Comparison of ENCODE assay signal across 8 mouse cellular contexts in genomic region chr4:114947395-114947794, GRCm38 (mm10). TPM values are rescaled to one million over a fixed set of nuclear protein-coding genes. Genes with fewer than 3 reads are reported as not detected.
A peak's percentile ranks its signal among the peaks of the same experiment; 100 is the strongest.
DNase-seq lines count a peak whose midpoint lies in the region; ATAC-seq and TF ChIP-seq lines count a peak whose summit lies in the region.

No protein-coding gene starts in this region.

- intact Hi-C loops in gastrocnemius, postnatal 36 days (cut with DNase I) = loop anchor here (1.0 kb wide), 1 partner anchor 30 kb away; no protein-coding TSS in a partner anchor

- no peak for TF ChIP-seq POLR2A in limb, embryonic 14.5 days (IDR thresholded peaks at IDR 0.05; ENCODE audit: borderline replicate concordance, extremely low read depth, insufficient read depth, insufficient read length)

- H3K9ac ChIP-seq in heart, embryonic 12.5 days = no peak overlapping the region
- no peak overlapping the region for H3K9ac ChIP-seq in kidney, embryonic 14.5 days (ENCODE audit: low read depth, low read length)
- no peak overlapping the region for H3K9ac ChIP-seq in limb, embryonic 14.5 days (ENCODE audit: low read depth, low read length, severe bottlenecking)

- ATAC-seq in heart, embryonic 12.5 days (ENCODE audit: insufficient number of reproducible peaks, low FRiP score) = no peak
- ATAC-seq in kidney, embryonic 14.5 days (ENCODE audit: low FRiP score, low TSS enrichment) = peak; percentile 77
- ATAC-seq in limb, embryonic 14.5 days (ENCODE audit: low FRiP score, low read depth) = peak; percentile 85; the same call in 1 of the 2 replicates
- peak; percentile 98 for ATAC-seq in monocyte, adult 5-6 weeks (replicated peaks; ENCODE audit: insufficient number of reproducible peaks, low FRiP score, low TSS enrichment, poor library complexity, severe bottlenecking)

- no peak overlapping the region for H3K27ac ChIP-seq in heart, embryonic 12.5 days (ENCODE audit: poor library complexity, severe bottlenecking)
- H3K27ac ChIP-seq in kidney, embryonic 14.5 days (ENCODE audit: low read depth, low read length) = no peak overlapping the region
- no peak overlapping the region for H3K27ac ChIP-seq in limb, embryonic 14.5 days (replicated peaks; ENCODE audit: low read depth, low read length)

- H3K27me3 ChIP-seq in heart, embryonic 12.5 days (replicated peaks) = peaks cover 45% of the 10 kb centered on the region
- H3K27me3 ChIP-seq in kidney, embryonic 14.5 days (ENCODE audit: control insufficient read depth, insufficient read depth, low read length) = peaks cover 8% of the 10 kb centered on the region; the same call in 1 of the 2 replicates
- peaks cover 38% of the 10 kb centered on the region; the same call in 1 of the 2 replicates for H3K27me3 ChIP-seq in limb, embryonic 14.5 days (ENCODE audit: control insufficient read depth, insufficient read depth, low read length)

- no peak overlapping the region for H3K4me2 ChIP-seq in heart, embryonic 12.5 days
- H3K4me2 ChIP-seq in kidney, embryonic 14.5 days (replicated peaks; ENCODE audit: low read depth, low read length) = no peak overlapping the region
- no peak overlapping the region for H3K4me2 ChIP-seq in limb, embryonic 14.5 days (replicated peaks; ENCODE audit: low read depth, low read length, severe bottlenecking)

- H3K36me3 ChIP-seq in heart, embryonic 12.5 days = no peaks in the 10 kb centered on the region
- no peaks in the 10 kb centered on the region for H3K36me3 ChIP-seq in kidney, embryonic 14.5 days (ENCODE audit: control insufficient read depth, insufficient read depth, low read length)
- no peaks in the 10 kb centered on the region for H3K36me3 ChIP-seq in limb, embryonic 14.5 days (ENCODE audit: control insufficient read depth, insufficient read depth, low read length)

- H3K4me3 ChIP-seq in heart, embryonic 12.5 days = no peak overlapping the region
- no peak overlapping the region for H3K4me3 ChIP-seq in kidney, embryonic 14.5 days (ENCODE audit: low read length)
- no peak overlapping the region for H3K4me3 ChIP-seq in limb, embryonic 14.5 days (replicated peaks; ENCODE audit: low read length)

- peak; percentile 91 for DNase-seq in heart, adult 11 months
- DNase-seq in embryo, embryonic 11.5 days (ENCODE audit: low read depth, low spot score) = peak; percentile 53
- peak; percentile 68 to 73 for DNase-seq in gastrocnemius, postnatal 36 days
- peak; percentile 73 for DNase-seq in limb, embryonic 14.5 days (ENCODE audit: low spot score)
- DNase-seq in spleen, postnatal 36 days (ENCODE audit: low spot score in 2 of 2) = peak; percentile 58 to 65

- no peaks in the 10 kb centered on the region for H3K9me3 ChIP-seq in heart, embryonic 12.5 days (replicated peaks)
- H3K9me3 ChIP-seq in kidney, embryonic 14.5 days (ENCODE audit: control insufficient read depth, low read length) = no peaks in the 10 kb centered on the region
- H3K9me3 ChIP-seq in limb, embryonic 14.5 days (ENCODE audit: control insufficient read depth, low read length) = no peaks in the 10 kb centered on the region

- H3K4me1 ChIP-seq in heart, embryonic 12.5 days (replicated peaks) = no peaks in the 10 kb centered on the region
- peaks cover 1% of the 10 kb centered on the region; the same call in 1 of the 2 replicates for H3K4me1 ChIP-seq in kidney, embryonic 14.5 days (ENCODE audit: control insufficient read depth, insufficient read depth, low read length)
- H3K4me1 ChIP-seq in limb, embryonic 14.5 days (ENCODE audit: control insufficient read depth, insufficient read depth, low read length) = peaks cover under 1% of the 10 kb centered on the region; the same call in 1 of the 2 replicates

- WGBS in heart, embryonic 12.5 days = 27% methylated on average over 6 of the region's 6 CpGs
- 27% methylated on average over 6 of the region's 6 CpGs for whole genome bisulfite sequencing in kidney, embryonic 14.5 days
- WGBS in limb, embryonic 14.5 days = 29% methylated on average over 6 of the region's 6 CpGs

RNA-seq across cellular contexts. Expression of gene Foxe3, which starts 21.6 kb away (rescaled TPM):
- not detected in 2 replicates for polyA plus RNA-seq in heart, embryonic 12.5 days (2016; fragmentation: Nextera tagmentation; extraction: Ambion mirVana)
- total RNA-seq in gastrocnemius, postnatal 36 days (2021) = not detected
- polyA plus RNA-seq in kidney, embryonic 14.5 days (2014; fragmentation: Nextera tagmentation; extraction: Ambion mirVana) = not detected in 2 replicates
- not detected in 2 replicates for polyA plus RNA-seq in limb, embryonic 14.5 days (2012; rRNA removed)
- polyA plus RNA-seq in limb, embryonic 14.5 days (2014; fragmentation: Nextera tagmentation; extraction: Ambion mirVana) = not detected in 2 replicates
- not detected in 3 replicates for total RNA-seq in monocyte, adult 5-6 weeks (2017)

RNA-seq across cellular contexts. Expression of gene Foxd2, which starts 38.7 kb away (rescaled TPM):
- 0.09 TPM in 1 of 2 replicates, not detected in the other for polyA plus RNA-seq in heart, embryonic 12.5 days (2016; fragmentation: Nextera tagmentation; extraction: Ambion mirVana)
- total RNA-seq in gastrocnemius, postnatal 36 days (2021) = under 1 TPM; 0.23 to 0.47 TPM
- 5.0 and 8.3 TPM in 2 replicates for polyA plus RNA-seq in kidney, embryonic 14.5 days (2014; fragmentation: Nextera tagmentation; extraction: Ambion mirVana)
- 3.9 and 6.6 TPM in 2 replicates for polyA plus RNA-seq in limb, embryonic 14.5 days (2012; rRNA removed)
- polyA plus RNA-seq in limb, embryonic 14.5 days (2014; fragmentation: Nextera tagmentation; extraction: Ambion mirVana) = 1.2 and 1.5 TPM in 2 replicates
- total RNA-seq in monocyte, adult 5-6 weeks (2017) = 0.10 to 1.5 TPM (median 0.75 TPM) in 3 replicates

RNA-seq across cellular contexts. Expression of gene Cmpk1, which starts 39.6 kb away (rescaled TPM):
- polyA plus RNA-seq in heart, embryonic 12.5 days (2016; fragmentation: Nextera tagmentation; extraction: Ambion mirVana) = 66.3 and 70.7 TPM in 2 replicates
- total RNA-seq in gastrocnemius, postnatal 36 days (2021) = 10 to 100 TPM; 18.1 to 20.2 TPM
- 85.1 and 91.4 TPM in 2 replicates for polyA plus RNA-seq in kidney, embryonic 14.5 days (2014; fragmentation: Nextera tagmentation; extraction: Ambion mirVana)
- 37.0 and 42.4 TPM in 2 replicates for polyA plus RNA-seq in limb, embryonic 14.5 days (2012; rRNA removed)
- polyA plus RNA-seq in limb, embryonic 14.5 days (2014; fragmentation: Nextera tagmentation; extraction: Ambion mirVana) = 103 and 120 TPM in 2 replicates
- total RNA-seq in monocyte, adult 5-6 weeks (2017) = 193 to 301 TPM (median 285 TPM) in 3 replicates

RNA-seq across cellular contexts. Expression of gene Stil, which starts 52.6 kb away (rescaled TPM):
- 13.5 and 13.7 TPM in 2 replicates for polyA plus RNA-seq in heart, embryonic 12.5 days (2016; fragmentation: Nextera tagmentation; extraction: Ambion mirVana)
- under 1 TPM; 0.10 to 0.23 TPM for total RNA-seq in gastrocnemius, postnatal 36 days (2021)
- polyA plus RNA-seq in kidney, embryonic 14.5 days (2014; fragmentation: Nextera tagmentation; extraction: Ambion mirVana) = 11.0 and 19.9 TPM in 2 replicates
- 16.2 and 18.0 TPM in 2 replicates for polyA plus RNA-seq in limb, embryonic 14.5 days (2012; rRNA removed)
- polyA plus RNA-seq in limb, embryonic 14.5 days (2014; fragmentation: Nextera tagmentation; extraction: Ambion mirVana) = 11.5 and 12.8 TPM in 2 replicates
- 0.53 to 1.9 TPM (median 0.78 TPM) in 3 replicates for total RNA-seq in monocyte, adult 5-6 weeks (2017)
